Mouse (Mus musculus) natural killer cell, adult 2 months (primary cell): ENCODE data around the gene Gm13278.
A peak's percentile ranks its signal among the peaks of the same experiment; 100 is the strongest.
"Not testable (repeated sequence)": the region's sequence is repeated elsewhere in the genome, so short reads cannot be mapped to it uniquely, and the experiment has no call there.

Experiments
- DNase-seq, 2 experiments: peaks; one replicate each; pipeline ENCODE4 v3.0.0; 2022; ENCODE audit warnings: low spot score in 2 of 2

Gene Gm13278

DNA sequence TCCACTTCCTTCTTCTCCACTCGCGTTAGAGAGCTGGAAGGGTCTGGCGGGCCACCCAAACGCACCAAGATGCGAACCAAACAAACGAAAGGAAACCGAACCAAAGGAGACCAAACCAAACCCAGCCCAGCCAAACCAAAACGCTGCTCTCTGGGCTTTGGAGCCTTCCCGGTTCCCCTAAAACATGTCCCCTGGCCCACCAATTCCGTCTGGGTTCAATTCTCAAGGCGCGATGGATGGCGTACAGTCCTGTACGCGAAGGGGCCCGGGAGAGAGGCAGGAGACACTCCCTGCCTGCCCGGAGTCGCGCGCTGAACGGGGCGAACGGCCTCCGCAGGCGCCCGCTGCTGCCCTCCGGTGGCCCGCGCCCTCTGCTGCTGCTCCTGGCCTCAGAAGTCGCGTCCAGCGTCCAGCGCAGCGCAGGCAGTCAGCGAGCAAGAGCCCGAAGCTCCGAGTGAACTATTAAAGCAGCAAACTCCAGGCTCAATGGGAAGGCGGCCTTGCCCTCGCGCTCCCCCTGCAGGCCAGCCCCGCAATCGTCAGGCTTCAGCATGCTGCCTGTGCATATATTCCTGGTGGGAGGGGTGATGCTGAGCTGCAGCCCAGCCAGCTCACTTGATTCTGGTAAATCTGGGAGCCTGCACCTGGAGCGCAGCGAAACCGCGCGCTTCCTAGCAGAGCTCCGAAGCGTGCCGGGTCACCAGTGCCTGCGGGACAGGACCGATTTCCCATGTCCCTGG, 2.8 kb downstream of the Gm13278 start, which contains the start of gene Gm13275:
Gm13275 (plus strand) TSS at position 552 of the 740 bp plus-strand sequence.
- peak; percentile 74 to 77 for DNase-seq

DNA sequence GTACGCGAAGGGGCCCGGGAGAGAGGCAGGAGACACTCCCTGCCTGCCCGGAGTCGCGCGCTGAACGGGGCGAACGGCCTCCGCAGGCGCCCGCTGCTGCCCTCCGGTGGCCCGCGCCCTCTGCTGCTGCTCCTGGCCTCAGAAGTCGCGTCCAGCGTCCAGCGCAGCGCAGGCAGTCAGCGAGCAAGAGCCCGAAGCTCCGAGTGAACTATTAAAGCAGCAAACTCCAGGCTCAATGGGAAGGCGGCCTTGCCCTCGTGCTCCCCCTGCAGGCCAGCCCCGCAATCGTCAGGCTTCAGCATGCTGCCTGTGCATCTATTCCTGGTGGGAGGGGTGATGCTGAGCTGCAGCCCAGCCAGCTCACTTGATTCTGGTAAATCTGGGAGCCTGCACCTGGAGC, 5.7 kb downstream of the Gm13278 start, which contains the start of gene Gm13279:
Gm13279 (plus strand) TSS at position 301 of the 400 bp plus-strand sequence.
- DNase-seq: not testable (repeated sequence)

DNA sequence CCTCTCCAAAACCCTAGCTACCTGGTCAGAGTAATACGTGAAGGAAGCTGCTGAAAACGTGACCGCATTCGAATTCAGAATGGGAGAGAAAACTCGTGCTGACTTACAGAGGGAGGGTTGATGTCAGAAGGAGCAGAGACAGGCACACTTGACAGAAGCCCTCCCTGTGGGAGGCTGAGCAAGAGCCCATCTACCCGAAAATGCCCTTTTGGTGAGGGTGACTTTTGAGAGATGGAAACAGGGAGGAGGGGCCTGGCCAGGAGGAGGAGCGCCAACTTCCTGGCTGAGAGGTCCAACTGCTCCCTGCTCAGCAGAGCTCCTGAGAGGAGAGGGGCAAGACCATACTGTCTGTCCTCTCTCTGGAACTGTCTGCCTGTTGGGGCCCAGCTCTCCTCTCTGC, 8.0 kb downstream of the Gm13278 start, which contains the start of gene Gm13285:
Gm13285 (plus strand) TSS at position 301 of the 400 bp plus-strand sequence.
- DNase-seq: not testable (repeated sequence)

DNA sequence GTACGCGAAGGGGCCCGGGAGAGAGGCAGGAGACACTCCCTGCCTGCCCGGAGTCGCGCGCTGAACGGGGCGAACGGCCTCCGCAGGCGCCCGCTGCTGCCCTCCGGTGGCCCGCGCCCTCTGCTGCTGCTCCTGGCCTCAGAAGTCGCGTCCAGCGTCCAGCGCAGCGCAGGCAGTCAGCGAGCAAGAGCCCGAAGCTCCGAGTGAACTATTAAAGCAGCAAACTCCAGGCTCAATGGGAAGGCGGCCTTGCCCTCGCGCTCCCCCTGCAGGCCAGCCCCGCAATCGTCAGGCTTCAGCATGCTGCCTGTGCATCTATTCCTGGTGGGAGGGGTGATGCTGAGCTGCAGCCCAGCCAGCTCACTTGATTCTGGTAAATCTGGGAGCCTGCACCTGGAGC, 11.6 kb downstream of the Gm13278 start, which contains the start of gene Gm13287:
Gm13287 (plus strand) TSS at position 301 of the 400 bp plus-strand sequence.
- DNase-seq: not testable (repeated sequence)

DNA sequence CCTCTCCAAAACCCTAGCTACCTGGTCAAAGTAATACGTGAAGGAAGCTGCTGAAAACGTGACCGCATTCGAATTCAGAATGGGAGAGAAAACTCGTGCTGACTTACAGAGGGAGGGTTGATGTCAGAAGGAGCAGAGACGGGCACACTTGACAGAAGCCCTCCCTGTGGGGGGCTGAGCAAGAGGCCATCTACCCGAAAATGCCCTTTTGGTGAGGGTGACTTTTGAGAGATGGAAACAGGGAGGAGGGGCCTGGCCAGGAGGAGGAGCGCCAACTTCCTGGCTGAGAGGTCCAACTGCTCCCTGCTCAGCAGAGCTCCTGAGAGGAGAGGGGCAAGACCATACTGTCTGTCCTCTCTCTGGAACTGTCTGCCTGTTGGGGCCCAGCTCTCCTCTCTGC, 13.9 kb downstream of the Gm13278 start, which contains the start of gene Gm13288:
Gm13288 (plus strand) TSS at position 301 of the 400 bp plus-strand sequence.
- DNase-seq: not testable (repeated sequence)

DNA sequence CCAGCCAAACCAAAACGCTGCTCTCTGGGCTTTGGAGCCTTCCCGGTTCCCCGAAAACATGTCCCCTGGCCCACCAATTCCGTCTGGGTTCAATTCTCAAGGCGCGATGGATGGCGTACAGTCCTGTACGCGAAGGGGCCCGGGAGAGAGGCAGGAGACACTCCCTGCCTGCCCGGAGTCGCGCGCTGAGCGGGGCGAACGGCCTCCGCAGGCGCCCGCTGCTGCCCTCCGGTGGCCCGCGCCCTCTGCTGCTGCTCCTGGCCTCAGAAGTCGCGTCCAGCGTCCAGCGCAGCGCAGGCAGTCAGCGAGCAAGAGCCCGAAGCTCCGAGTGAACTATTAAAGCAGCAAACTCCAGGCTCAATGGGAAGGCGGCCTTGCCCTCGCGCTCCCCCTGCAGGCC, 14.4 kb downstream of the Gm13278 start:
- DNase-seq: peak; percentile 11 to 21

DNA sequence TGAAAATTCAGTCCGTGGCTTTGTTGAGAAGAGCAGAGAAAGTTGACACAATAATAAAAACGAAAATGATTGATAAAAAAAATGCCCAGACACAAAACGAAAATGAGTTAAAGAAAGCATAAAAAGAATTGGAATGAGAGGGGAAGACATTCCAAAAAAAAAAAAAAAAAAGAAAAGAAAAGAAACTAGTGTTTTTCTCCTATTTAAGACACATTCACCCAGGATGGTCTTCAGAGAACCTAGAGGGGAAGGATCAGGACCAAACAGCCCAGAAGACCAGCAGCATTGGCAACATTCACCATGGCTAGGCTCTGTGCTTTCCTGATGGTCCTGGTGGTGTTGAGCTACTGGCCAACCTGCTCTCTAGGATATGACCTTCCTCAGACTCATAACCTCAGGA, 24.6 kb downstream of the Gm13278 start, which contains the start of gene Ifna7:
Ifna7 (plus strand) TSS at position 301 of the 400 bp plus-strand sequence.
- no peak for DNase-seq

DNA sequence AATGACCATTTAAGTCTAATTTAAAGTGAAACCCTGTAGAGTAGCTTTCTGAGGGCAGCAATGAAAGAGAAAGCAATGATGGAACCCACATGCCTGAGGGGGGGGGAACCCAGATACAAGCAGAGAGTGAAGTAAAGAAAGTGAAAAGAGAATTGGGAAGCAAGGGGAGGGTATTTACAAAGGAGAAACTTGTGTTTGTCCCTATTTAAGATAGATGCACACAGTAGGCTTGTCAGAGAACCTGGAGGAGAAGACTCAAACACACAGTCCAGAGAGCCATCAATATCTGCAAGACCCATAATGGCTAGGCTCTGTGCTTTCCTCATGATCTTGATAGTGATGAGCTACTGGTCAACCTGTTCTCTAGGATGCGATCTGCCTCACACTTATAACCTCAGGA, 28.3 kb downstream of the Gm13278 start, which contains the start of gene Ifna11:
Ifna11 (plus strand) TSS at position 301 of the 400 bp plus-strand sequence.
- no peak for DNase-seq

DNA sequence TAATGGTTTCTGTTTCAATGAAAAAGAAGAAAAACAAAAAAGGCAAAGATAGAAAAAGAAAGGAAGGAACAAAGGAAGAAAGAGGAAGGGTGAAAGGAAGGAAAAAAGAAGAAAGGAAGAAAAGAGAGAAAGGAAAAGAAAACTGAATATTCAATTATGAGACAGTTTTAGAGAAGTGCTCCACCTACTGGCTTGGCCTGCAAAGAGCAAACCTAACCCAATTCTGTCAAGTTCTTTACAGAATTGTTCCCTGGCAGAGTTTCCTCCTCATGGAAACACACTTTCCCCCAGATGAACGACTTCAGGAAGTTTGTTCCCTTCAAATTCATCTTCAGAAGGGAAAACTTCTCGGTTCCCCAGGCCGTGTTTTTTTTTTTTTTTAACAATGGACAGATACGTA, 31.6 kb downstream of the Gm13278 start:
- DNase-seq: no peak

DNA sequence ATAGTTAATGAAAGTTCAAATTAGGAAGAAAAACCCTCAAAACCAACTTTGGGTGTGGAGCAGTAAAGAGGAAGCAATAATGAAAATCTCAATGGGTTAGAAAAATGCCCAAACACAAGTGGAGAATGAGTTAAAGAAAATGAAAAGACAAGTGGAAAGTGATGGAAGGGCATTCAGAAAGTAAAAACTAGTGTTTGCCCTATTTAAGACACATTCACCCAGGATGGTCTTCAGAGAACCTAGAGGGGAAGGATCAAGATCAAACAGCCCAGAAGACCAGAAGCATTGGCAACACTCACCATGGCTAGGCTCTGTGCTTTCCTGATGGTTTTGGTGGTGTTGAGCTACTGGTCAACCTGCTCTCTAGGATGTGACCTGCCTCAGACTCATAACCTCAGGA, 35.8 kb downstream of the Gm13278 start, which contains the start of gene Ifna6:
Ifna6 (plus strand) TSS at position 301 of the 400 bp plus-strand sequence.
- not testable (repeated sequence) for DNase-seq

DNA sequence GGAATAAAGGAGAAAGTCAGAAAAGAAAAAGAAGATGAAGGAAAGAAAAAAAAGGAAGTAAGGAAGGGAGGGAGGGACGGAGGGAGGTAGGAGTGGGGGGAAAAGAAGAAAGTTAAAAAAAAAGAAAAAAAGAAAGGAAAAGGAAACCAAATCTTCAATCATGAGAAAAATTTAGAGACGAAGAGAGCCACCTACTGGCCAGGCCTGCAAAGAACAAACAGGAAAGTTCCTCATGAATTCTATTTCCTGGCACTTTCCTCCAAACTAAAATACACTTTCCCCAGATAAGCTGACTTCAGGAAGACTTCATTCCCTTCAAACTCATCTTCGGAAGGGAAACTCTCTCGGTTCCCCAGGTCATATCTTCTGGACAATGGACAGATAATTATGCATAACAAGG, 39.2 kb downstream of the Gm13278 start:
- peak in 1 of 2 experiments; percentile 24 for DNase-seq

DNA sequence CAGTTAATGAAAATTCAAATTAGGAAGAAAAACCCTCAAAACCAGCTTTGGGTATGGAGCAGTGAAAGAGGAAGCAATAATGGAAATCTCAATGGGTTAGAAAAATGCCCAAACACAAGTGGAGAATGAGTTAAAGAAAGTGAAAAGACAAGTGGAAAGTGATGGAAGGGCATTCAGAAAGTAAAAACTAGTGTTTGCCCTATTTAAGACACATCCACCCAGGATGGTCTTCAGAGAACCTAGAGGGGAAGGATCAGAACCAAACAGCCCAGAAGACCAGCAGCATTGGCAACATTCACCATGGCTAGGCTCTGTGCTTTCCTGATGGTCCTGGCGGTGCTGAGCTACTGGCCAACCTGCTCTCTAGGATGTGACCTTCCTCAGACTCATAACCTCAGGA, 43.9 kb downstream of the Gm13278 start, which contains the start of gene Ifna5:
Ifna5 (plus strand) TSS at position 301 of the 400 bp plus-strand sequence.
- DNase-seq: not testable (repeated sequence)

DNA sequence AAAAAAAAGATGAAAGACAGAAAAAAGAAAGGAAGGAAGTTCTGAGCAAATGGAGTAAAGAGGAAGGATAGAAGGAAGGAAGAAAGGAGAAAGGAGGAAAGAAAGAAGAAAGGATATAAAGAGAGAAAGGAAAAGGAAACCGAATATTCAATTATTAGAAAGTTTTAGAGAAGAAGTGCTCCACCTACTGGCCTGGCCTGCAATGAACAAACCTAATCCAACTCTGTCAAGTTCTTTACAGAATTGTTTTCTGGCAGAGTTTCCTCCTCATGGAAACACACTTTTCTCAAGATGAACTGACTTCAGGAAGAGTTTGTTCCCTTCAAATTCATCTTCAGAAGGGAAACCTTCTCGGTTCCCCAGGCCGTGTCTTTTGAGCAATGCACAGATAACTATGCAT, 47.5 kb downstream of the Gm13278 start:
- DNase-seq: no peak

DNA sequence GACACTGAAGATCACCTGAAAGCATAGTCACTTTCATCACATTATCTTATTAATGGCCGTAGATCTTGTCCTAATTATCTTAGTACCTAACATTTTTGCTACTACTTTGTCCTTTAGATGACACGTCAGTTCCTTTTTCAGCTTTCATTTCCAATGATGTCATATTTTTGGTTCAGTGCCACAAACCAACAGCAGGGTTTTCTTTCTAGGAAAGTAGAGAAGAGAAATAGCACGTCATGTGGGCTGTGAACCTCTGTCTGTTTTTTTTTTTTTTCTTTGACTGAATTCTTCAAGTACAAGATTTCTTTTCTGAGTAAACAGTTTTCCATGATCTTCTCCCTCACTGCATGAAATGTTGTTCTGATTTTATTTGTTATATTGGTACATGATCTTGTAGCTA, 48.7 kb downstream of the Gm13278 start:
- DNase-seq: no peak

DNA sequence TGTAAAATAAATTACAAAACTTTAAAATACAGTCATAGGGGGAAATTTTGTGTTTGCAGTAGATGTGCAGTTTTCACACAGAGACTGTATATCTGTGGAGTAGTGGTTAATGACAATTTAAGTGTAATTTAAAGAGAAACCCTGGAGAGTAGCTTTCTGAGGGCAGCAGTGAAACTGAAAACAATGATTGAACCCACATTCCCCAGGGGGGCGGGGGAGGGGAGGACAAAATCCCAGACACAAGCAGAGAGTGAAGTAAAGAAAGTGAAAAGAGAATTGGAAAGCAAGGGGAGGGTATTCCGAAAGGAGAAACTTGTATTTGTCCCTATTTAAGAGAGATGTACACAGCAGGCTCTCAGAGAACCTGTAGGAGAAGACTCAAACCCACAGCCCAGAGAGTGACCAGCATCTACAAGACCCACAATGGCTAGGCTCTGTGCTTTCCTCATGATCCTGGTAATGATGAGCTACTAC, 50.1 kb downstream of the Gm13278 start, which contains the start of gene Ifna4:
Ifna4 (plus strand) TSS at position 424 of the 474 bp plus-strand sequence.
- DNase-seq: no peak
